Mouse (Mus musculus) left cerebral cortex, postnatal 36 days (tissue): ENCODE measurements at regions not wholly inside any gene's neighbourhood (a gene's known extent, or its start where the extent isn't known, plus 50 kb on each side); places are given as distances from the start of the nearest gene placed in this dataset.

ENCODE experiments used
- DNase-seq, 2 experiments: peaks; one replicate each; pipeline ENCODE4 v3.0.0; 2021 to 2022; ENCODE audit warnings: low spot score in 2 of 2, mixed read lengths in 1 of 2
- intact Hi-C: fragments of 180-260 bp; cut with DNase I; formaldehyde crosslinking; loops from one replicate; pipeline ENCODE4 v1.15.1; 2025

GRCm38 (mm10) chr10:26434586-26434985 is 58.8 kb upstream of the L3mbtl3 start:
- intact Hi-C loops = no loop called here
- DNase-seq = no peak

- intact Hi-C loops = no loop called here
Observed at GRCm38 (mm10) chr10:26440720-26441119, 64.9 kb upstream of the L3mbtl3 start.

GRCm38 (mm10) chr10:26484311-26484710 is 108.5 kb upstream of the L3mbtl3 start:
- intact Hi-C loops = no loop called here
- DNase-seq = no peak

More at GRCm38 (mm10) chr10:26440720-26441119, 64.9 kb upstream of the L3mbtl3 start:
- DNase-seq = no peak

DNA sequence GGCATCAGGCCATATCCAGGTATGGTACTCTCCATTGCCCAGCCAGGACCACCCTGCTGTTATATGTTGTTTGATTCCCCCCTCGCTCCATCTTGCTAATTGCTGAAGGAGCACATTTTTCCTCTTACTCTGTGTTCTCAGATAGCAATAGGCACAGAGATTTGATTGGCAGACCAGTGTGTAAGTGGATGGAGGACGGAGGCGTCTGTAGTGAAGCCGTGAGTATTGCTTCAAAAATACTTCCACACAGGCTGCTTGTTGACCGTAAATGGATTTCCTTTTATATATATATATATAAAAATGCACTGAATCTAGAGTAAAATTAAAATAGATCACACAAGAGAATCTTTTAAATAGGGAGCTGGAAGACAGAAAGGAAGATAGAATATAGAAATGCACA is 115.6 kb upstream of the L3mbtl3 start:
- intact Hi-C loops = loop anchor here (10.0 kb wide), 1 partner anchor 117 kb away; the partner anchor contains the start of gene L3mbtl3
- DNase-seq = no peak

DNA sequence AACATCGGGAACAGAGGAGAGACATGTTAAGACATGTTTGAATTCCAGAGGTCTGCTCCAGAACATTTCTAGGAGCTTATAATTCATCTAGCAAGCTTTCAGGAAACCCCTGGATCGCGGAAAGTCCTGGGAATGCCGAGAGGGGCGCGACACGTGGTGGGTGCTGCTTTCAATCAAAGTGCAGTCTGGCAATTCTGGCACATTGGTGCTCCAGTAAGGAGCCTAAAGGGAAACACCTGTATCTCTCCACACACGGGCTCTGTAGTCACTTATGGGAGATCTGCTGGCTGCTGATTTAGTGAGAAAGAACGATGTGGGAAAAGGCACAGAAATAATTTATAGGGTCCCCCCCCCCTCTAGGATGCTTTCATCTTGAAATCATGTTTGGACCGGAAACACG is 116.4 kb upstream of the L3mbtl3 start:
- DNase-seq = no peak
- intact Hi-C loops = loop anchor here (10.0 kb wide), 1 partner anchor 117 kb away; the partner anchor contains the start of gene L3mbtl3

- no peak for DNase-seq
- intact Hi-C loops = loop anchor here (10.0 kb wide), 1 partner anchor 118 kb away; the partner anchor contains the start of gene L3mbtl3
Observed at GRCm38 (mm10) chr10:26492856-26493484, 117.2 kb upstream of the L3mbtl3 start.

DNA sequence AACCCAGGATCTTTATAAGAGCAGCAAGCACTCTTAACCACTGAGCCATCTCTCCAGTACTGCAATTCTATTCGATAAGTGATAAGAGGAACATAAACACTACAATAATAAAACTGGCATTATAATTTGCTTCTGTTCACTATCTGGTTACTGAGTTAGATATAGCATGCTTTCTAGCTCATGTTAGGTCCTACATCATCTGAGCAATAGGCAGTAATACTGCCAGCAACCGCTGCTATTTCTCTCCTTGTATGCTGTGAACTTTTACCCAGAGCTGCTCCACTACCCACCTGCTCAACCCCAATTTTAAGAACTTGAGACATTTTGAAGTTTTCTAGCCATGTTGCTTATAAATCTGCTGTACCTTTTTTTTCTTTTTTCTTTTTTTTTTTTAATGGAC is 118.0 kb upstream of the L3mbtl3 start:
- no peak for DNase-seq
- intact Hi-C loops = loop anchor here (1.0 to 10.0 kb wide), 2 partner anchors 119 to 396 kb away; partner anchors contain the start of gene L3mbtl3

- DNase-seq = peak; percentile 18 to 23
- intact Hi-C loops = loop anchor here (1.0 to 10.0 kb wide), 2 partner anchors 120 to 396 kb away; partner anchors contain the start of gene L3mbtl3
Observed at GRCm38 (mm10) chr10:26494380-26494781, 118.6 kb upstream of the L3mbtl3 start.

GRCm38 (mm10) chr10:26500265-26500935 is 124.6 kb upstream of the L3mbtl3 start:
- intact Hi-C loops = no loop called here
- peak in 1 of 2 experiments; percentile 19 for DNase-seq

- intact Hi-C loops = no loop called here
- DNase-seq = no peak
Observed at GRCm38 (mm10) chr10:26520879-26521278, 145.1 kb upstream of the L3mbtl3 start.

DNA sequence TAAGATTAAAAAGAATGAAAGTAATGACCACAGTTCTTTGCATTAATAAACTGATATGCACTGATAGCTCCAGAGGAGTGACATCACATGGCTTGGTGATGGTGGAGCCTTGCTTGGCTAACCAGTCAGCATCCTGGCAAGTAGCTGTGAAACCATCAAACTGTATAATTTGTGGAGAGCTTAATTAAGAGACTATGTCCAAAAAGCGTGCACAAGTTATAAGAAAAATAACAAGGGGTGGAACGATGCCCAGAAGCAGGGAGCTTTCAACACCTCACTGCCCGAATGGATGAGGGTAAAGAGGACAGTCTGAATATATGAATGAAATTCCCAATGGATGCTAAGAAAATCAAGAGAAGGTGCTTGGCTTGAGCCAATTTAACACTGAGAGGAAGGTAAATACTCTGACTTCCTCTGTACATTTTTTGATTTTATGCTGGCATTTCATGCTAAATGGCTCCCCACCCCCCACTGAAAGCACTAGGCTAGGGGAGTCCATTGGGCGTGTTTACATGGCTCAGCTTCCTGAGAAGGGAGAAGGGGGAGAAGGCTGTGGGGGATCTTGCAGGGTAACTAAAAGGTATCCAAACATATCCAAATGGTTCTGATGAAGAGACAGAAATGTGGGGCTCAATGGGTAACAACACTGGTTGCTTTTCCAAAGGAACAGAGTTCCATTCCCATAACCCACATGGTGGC is 150.2 kb upstream of the L3mbtl3 start:
- intact Hi-C loops = no loop called here
- DNase-seq = no peak

DNA sequence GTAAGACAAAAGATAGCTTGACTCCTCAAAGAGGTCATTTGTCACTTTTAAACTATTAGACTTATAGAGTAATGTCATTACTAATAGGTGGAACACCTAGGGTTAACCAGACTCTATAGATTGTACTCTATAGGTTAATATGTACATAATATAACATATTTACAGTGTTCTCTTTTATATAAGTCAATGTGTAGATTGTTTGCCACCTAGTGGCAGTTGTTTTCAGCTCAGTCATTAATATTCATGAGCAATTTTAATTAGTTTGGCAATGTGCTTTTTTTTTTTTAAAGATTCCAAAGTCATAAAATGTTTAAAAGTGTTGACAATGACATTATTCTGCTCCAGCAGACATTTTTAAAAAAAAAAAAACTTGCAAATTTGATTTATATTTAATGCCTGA is 164.4 kb upstream of the L3mbtl3 start:
- no peak for DNase-seq
- intact Hi-C loops = loop anchor here (5.0 kb wide), 1 partner anchor 168 kb away; no protein-coding TSS in a partner anchor

DNA sequence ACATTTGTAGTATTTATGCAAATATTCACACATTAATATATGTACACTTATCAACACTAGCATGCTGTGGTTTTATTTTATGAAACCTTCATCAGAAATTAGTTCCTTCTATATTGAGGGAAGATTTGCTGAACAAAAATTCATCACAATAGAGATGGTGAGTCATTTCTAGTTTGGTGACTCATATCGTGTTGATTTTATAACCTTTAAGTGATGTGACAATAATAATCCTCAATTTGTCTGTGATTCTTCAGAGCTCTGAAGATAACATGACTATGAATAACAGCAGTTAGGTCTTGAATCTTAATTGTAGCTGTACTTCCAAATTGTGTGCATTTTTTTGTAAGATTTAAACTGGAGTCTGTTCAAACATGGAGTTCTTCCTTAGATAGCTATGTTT is 168.3 kb upstream of the L3mbtl3 start:
- intact Hi-C loops = loop anchor here (5.0 kb wide), 1 partner anchor 172 kb away; no protein-coding TSS in a partner anchor
- DNase-seq = no peak

GRCm38 (mm10) chr10:26544796-26545195 is 169.0 kb upstream of the L3mbtl3 start:
- DNase-seq = no peak
- intact Hi-C loops = loop anchor here (5.0 kb wide), 1 partner anchor 172 kb away; no protein-coding TSS in a partner anchor

DNA sequence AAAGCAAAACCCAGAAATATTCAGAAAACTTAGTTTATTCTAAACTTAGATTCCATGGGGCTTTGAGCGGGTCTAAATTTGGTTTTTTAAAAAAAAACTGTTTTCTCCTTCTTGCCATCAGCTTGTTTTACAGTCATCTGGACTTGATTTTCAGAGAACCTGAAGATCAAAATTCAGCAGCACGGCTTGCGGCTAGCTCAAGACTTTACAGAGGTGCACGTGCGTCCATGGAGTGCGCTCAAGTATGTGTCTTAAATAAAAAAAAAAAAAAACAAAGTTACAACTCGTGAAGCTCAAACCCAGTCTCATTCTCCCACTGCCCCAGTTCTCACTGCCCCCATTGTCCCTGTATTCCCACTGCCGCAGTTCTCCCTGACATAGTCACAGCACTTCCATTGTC is 180.5 kb upstream of the L3mbtl3 start:
- intact Hi-C loops = no loop called here
- DNase-seq = no peak

GRCm38 (mm10) chr10:26558118-26558517 is 182.3 kb upstream of the L3mbtl3 start:
- DNase-seq = no peak
- intact Hi-C loops = no loop called here

DNA sequence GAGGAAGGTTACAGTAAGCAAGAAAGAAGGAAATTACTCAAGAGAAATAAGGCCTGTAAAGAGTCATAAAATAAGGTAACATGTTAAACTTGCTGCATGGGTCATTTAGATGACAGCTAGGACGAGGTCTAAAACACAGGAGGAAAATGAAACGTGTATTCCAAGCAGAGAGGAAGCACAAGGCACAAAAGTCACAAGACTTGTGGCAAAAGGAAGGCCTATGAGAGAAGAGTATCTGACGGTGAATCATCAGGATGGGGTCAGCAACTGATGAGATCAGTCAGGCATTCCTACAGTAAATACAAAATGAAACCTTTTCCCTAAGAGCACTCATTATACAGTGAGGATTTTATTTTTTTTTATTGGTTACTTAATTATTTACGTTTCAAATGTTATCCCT is 183.6 kb upstream of the L3mbtl3 start:
- no peak for DNase-seq
- intact Hi-C loops = no loop called here

GRCm38 (mm10) chr10:26560456-26560855 is 184.7 kb upstream of the L3mbtl3 start:
- DNase-seq = no peak
- intact Hi-C loops = no loop called here

DNA sequence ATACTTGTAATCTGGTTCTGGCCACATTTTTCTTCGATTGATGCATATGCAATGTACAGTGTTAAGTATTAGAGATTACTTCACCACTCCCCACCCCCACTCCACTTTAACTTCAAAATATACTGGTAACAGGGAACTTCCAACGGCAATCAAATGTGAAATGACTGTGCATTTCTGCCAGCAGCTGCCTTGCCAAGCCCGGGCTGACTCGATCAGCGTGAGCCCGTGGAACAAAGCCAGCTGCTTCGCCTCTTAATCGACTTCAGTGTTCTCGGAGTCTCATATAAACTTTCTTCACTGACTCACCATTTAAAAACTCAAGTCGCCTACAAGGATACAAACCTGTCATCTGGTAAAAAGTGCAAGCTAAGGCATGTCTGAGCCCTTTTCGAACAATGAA is 188.7 kb upstream of the L3mbtl3 start:
- intact Hi-C loops = no loop called here

GRCm38 (mm10) chr10:26567613-26568012 is 185.6 kb upstream of the Arhgap18 start:
- no peak for DNase-seq
- intact Hi-C loops = no loop called here

More for the DNA sequence above, 188.7 kb upstream of the L3mbtl3 start:
- peak; percentile 12 to 28 for DNase-seq
